Mouse (Mus musculus) mature B cell (primary cell): ENCODE measurements around the gene Bex2.
"Not testable (repeated sequence)": the region's sequence is repeated elsewhere in the genome, so short reads cannot be mapped to it uniquely, and the experiment has no call there.

Experiments
- in situ Hi-C: fragments of 300-500 bp; cut with MboI; formaldehyde crosslinking; loops from 2 replicates; pipeline ENCODE4 v1.14.3; 2019

Bex2 gene

DNA sequence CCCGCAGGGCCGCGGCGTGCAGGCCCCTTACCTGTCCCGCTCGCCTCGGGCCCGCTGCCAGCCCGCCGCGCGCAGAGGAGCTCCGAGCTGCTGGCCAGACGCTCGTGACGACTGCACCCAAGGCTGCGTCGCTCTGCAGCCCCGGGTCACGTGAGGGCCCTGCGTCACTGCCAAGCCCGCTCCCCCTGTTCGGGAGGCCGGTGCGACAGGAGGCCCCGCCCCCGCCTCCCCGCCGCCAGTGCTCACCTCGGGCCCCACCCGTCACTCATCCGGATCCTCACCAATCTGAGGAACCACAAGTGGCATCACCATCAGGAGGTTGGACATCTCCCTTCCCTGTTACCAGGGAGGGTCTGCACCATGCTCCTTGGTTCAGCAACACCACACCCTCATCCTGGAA lies at the start of gene Bex2:
Gene Bex2 (minus strand): TSS at position 217 of the 400 bp plus-strand sequence.
- in situ Hi-C loops: not testable (repeated sequence)

DNA sequence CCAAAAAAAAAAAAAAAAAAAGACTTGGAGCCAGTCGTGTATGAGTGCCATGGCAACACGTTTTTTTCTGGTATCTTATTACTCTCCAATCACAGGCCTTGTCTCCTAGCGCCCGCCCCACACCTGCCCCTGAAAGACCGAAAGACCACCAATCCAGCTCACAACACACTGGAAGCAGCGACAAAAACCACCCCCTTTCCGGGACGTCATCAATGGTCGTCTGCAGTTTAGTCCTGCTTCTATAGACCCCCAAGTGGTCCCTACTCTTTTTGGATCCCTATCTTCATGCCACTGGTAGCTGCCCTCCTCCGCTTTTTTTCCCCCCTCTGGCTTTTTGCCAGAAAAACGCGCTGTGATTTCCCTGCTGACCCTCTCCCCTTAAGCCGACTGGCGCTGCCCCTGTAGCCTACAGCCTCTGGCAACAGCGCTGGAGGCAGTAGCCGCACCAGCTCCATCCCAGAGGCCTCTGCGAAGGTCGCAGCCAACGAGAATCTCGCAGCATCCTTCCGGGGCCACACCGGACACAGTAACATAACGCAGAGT lies 47.5 kb upstream of the Bex2 start:
- in situ Hi-C loops: no loop called here

DNA sequence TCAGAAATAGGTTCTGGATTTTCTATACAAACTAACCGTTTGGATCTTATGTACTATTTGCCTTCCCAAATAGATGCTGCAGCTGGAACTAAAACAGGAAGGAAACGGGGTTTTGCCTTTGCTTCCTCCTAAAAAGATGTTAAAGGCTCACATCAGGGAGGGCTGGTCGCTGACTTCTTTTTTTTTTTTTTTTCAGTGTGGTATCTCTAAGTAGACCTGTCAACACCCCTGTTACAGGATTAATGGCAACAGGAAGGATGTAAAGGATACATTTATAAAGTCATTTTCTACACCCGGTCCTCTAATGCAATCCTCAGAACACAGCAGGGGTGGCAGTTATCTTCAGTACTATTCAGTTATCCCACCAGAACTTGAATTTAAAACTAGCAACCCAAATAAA lies 47.0 kb upstream of the Bex2 start:
- in situ Hi-C loops: no loop called here

DNA sequence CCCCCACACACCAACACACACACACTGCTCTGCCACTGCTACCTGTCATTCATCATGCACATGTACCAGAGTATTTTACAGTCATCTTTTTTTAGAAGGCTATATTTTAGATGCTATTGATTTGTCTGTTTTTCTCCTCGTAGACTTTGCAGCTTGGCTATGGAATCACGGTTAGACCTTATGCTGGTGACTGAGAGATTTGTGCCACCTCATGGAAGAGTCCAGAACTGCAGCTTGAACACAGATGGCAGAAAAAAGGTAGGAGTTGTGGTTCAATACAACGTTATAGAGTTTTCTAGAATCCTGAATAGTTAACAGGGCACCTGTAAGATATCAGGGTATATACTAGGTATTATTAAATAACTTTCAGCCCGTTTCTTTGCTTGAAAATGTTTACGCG lies 39.9 kb upstream of the Bex2 start:
- in situ Hi-C loops: no loop called here

DNA sequence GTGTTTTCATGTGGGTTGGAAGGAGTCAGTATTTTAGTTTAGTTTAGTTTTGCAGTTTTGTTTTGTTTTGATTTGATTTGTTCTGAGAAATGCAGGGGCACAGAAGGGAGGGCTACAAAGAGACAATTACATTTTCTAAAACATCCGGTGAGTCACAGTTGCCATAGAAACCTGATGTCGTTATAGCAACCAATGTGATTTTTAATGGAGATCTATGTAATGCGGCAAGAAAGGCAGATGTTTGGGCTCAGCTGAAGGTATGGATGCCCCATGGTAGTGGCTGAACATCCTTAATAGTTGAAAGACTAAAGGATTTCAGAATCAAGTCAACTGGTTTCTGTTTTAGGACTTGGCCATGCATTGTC lies 36.7 kb upstream of the Bex2 start:
- in situ Hi-C loops: no loop called here

DNA sequence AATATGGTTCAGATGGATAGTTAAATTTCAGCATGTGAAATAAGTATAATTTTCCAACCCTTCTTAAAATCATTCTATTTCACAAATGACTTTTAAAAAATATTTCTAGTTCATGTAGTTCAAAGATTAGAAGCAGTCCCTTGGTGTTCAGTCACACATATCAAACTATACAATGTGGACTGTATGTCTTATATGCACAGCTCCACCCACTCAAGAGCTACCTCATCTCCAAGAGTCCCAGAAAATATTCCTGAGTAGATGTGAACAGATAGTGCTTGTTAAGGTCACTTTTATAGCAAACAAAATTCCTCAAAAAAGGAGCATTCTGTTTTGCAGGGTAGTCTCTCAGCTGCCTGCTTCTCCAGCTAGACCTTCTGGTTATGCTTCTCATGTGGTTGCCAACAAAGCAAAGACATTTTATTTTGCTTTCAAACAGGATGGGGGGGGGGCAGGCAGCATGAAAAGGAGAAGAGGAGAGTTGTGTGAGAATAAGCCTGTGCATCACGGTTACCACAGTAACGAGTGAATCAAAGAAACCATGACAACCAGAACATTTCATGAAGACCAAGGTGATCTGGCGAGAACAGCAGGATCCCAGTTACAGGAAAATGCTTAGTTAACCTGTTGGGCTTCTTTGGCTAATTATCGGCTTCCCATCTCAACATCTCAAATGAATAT lies 36.1 kb upstream of the Bex2 start:
- in situ Hi-C loops: no loop called here

DNA sequence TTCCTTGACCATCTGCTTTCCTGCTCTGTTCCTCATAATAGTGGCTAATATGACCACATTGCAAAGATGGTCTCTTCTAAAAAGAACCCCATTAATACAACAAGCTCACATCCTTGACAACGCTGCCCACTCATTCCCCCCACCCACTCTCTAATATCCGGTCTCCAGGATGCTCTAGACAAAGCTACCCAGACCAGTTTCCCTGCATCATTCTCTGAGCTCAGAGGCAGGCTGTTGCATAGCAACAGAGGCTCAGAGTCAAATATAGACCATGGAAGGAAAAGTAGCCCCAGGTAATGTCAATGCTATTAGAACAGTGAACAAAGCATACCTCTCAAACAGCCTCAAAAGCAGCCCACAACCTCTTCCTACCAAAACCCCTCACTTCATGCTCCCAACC lies 26.4 kb upstream of the Bex2 start:
- in situ Hi-C loops: no loop called here

DNA sequence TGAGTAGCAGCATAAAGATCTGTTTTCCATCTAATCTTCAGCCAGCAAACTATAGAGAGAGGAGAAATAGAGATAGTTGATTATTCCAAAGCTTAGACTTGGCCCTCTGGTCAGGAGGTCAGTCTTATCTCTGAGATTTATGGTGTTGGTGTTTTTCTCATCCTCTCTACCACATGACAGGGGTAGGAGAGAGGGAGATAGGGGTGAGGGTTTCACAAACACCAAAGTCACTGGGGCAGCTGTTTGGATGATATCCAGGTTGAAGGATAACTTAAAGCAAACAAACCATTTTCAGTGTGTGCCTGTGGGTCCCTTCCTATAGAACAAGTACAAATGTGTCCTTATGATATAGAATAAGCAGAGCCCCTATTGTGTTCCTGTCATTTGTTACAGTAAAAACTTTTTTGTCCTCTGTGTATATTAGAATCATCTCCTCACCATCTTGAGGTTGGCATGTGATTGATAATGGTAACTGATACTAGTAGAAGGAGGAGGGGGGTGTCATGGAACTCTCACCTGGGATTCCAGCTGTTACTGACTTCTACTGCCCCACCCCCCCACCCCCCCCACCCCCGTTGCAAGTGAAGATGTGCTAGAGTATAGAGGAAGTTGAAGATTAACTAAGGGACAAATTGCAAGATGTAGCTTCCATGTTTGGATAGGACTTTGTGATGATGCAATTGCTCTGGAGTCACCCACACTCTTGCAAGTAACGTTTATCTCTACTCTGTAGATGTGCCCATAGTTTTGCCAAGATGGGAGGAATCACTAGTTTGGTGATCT lies 24.7 kb upstream of the Bex2 start:
- in situ Hi-C loops: no loop called here

DNA sequence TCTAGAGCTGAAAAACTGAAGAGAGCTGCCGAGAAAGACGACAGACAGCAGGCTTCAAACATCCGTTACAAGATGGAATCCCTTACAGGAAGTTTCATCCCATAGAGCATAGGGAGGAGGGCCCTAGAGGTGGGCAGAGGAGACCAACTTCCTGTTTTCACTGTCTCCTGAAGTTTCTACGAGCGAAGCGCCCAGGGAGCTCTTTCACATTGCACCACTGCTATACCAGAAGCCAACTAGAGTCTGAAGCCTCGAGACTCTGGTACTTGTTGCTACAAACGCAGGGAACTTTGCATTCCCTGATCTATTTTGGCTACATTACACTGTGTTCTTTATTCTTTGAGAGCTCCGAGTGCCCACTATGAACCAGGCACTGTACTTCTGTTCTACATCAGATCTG lies 17.1 kb upstream of the Bex2 start, which contains the start of gene Nxf3:
Gene Nxf3 (minus strand): TSS at position 101 of the 400 bp plus-strand sequence.
- in situ Hi-C loops: no loop called here

DNA sequence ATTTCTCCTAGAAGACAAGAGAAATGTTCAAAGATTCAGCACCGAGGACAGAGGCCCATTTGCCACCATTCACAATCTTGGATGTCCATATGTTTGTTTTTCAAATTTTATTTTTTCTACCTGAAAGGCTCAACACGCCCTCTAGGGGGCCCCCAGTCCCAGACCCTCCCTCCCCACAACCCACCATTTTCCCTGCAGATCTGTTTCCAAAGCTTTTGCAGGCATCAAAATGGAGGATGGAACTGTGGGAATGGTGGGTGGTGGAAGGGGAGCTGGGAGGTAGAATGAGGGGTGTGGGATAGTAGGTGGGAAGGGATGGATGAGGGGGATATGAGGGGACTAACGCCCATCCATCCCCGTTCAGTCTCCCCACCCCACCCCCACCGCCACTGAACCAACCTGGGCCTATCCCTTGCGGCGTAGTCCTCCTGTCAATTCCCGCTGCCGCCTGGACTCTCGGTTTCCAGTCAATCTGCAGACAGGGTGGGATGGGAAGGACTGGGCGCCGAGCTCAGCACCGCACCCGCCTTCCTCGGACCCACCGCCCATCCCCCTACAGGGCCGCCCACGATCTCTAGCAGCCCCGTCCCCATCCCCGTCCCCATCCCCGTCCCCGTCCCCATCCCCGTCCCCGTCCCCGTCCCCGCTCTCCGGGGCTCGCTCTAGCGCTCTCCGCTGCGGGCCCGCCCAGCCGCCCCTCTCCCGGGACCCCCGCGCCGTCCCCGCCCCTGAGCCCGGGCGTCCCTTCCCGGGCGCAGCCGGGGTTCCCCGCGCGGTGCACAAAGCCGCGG lies 640 bp downstream of the Bex2 start:
- in situ Hi-C loops: not testable (repeated sequence)

DNA sequence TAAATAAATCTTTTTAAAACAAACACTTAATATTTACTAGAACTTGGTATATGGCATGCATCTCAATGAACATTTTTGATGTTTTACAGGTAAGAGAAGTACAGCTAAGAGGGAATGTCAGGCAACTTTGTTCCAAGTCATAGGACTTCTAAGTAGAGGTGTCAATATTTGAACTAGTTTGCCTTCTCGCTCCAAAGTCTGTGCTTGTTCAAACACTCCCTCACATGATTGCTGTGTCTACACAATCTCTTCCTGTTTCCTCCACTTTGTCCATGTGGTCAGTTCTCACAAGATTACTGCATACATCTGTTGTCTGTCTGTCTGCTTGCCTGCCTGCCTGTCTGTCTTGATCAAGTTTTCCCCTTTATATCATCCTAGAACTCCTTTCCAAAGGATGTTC lies 7.3 kb downstream of the Bex2 start:
- in situ Hi-C loops: no loop called here

DNA sequence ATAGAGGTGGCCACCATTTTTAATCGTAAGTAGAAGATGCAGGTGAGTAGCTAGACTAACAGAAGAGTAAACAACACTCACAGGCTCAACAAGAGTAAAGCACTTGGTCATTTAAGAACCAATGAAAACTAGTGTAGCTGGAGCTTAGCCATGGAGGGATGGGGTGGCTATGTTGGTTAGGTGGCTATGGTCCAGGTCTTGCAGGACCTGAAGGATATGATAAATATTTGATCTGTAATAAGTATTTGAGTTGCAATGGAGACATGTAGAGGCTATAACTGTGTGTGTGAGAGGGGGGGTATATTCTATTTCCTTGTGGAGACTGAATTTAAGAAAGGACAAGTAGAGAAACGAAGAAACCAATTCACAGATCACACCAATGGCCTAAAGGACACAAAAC lies 16.8 kb downstream of the Bex2 start:
- in situ Hi-C loops: no loop called here

DNA sequence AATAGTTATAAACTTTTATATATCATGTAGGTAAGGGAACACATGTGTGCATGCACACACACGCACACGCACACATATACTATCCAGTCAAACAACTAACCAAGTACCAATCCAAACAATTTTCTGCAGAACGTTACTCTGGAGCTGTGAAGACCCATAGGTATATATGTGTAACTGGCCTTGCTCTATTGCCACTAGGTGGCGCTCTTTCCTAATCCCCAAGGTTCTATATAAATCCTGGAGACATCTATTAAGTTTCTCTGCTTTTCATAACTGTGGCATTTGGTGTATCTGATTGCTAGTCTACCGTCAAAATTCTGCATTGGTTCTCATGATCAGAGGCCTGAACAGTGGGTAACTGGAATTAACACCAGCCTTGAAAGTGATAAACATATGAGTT lies 20.5 kb downstream of the Bex2 start:
- in situ Hi-C loops: no loop called here

DNA sequence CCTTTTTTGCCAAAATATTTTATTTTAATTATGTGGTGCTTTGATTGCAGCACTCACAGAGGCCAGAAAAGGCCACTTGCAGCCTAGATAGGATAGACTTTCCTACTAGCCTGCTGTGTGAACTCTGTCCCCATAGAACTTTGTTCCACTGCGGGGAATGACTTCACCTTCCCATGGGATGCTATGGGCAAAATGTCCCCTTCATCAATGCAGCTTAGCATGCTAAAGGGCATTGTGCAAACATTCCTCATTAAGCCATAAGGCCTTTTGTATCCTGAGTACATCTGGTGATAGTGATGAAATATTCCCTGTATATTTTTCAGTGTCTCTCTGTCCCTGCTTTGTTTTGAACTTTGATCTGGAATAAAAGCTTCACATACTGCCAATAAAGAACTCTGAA lies 24.3 kb downstream of the Bex2 start:
- in situ Hi-C loops: no loop called here

DNA sequence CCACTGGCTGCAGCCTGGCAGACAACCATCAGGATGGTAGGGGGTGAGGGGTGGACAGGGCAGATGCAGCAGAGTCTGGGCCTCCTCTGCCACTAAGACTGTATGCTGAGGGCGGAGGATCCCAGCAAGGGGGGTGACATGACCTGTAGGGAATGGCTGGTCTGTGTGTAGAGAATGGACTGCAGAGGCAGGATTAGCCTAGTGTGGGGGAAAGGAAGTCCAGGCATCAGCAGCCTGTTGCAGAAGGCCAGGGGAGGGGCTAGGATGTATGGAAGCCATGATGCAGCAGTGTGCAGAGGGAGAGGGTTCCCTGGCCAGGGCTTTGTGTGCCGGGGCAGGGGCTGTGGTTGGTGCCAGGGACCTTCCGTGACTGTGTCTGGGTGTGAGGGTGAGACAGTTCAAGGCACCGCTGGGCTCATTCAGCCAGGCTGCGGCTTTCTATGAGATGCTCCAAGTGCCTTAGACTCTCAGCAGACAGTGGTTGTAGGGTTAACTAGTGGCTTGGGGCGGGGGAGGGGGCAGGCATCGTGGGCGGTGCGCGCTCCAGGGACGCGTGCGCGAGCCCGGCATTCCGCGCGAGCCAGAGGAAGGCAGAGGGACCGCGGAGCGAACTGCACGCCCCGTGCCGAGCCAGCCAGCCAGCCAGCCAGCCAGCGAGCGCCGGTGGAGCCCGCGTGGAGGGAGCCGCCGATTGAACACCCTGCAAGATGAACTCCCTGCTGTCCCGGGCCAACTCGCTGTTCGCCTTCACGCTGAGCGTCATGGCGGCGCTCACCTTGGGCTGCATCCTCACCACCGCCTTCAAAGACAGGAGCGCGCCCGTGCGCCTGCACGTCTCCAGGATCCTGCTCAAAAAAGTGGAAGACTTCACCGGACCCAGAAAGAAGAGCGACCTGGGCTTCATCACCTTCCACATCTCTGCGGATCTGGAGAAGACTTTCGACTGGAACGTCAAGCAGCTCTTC lies 35.0 kb downstream of the Bex2 start, which contains the start of gene Arxes1:
Gene Arxes1 (plus strand): TSS at position 569 of the 965 bp plus-strand sequence.
- in situ Hi-C loops: not testable (repeated sequence)

DNA sequence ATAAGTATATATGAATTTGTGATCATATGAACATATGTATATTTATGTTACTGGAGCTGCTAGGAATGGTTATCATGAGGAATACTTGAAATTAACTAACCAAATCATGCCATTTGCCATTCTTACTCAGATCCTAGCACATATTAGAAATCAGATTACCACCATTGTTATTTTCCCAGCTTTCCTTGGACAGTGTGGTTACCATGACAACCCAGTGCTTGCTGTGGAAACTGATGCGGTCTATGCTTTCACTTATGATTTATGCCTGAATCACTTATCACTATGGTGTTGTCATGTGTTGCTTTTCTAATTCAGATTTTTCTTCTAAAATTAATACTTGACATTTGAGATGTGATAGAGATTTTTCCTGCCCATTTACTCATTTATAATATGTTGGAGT lies 37.7 kb downstream of the Bex2 start:
- in situ Hi-C loops: no loop called here
